Comparison of ENCODE assay signal across 8 mouse cellular contexts in genomic region chr4:59804754-59805153, GRCm38 (mm10). TPM values are rescaled to one million over a fixed set of nuclear protein-coding genes. Genes with fewer than 3 reads are reported as not detected.
DNase-seq lines count a peak whose midpoint lies in the region; ATAC-seq and TF ChIP-seq lines count a peak whose summit lies in the region.

No protein-coding gene starts in this region.

- TF ChIP-seq CTCF in layer of hippocampus, adult 2 months (conservative IDR thresholded peaks at IDR 0.05), result no peak
- no peak for TF ChIP-seq CTCF in intestine, postnatal 0 days (IDR thresholded peaks at IDR 0.05; ENCODE audit: low read depth)

- H3K4me1 ChIP-seq in embryonic facial prominence, embryonic 14.5 days (ENCODE audit: control insufficient read depth, insufficient read depth, low read length), result peaks cover 12% of the 10 kb centered on the region; the same call in 1 of the 2 replicates
- H3K4me1 ChIP-seq in intestine, postnatal 0 days (replicated peaks; ENCODE audit: control insufficient read depth, insufficient read depth, low read length), result no peaks in the 10 kb centered on the region
- H3K4me1 ChIP-seq in neural tube, embryonic 12.5 days, result peaks cover 12% of the 10 kb centered on the region; the same call in 1 of the 2 replicates

- H3K9me3 ChIP-seq in embryonic facial prominence, embryonic 14.5 days (ENCODE audit: control insufficient read depth, low read length), result no peaks in the 10 kb centered on the region
- H3K9me3 ChIP-seq in intestine, postnatal 0 days (ENCODE audit: control insufficient read depth), result no peaks in the 10 kb centered on the region
- no peaks in the 10 kb centered on the region for H3K9me3 ChIP-seq in neural tube, embryonic 12.5 days

- H3K36me3 ChIP-seq in embryonic facial prominence, embryonic 14.5 days (ENCODE audit: control insufficient read depth, insufficient read depth, low read length), result no peaks in the 10 kb centered on the region
- no peaks in the 10 kb centered on the region for H3K36me3 ChIP-seq in intestine, postnatal 0 days (ENCODE audit: control insufficient read depth, insufficient read depth)
- H3K36me3 ChIP-seq in neural tube, embryonic 12.5 days, result no peaks in the 10 kb centered on the region

- 79% methylated on average over 1 of the region's 1 CpGs for WGBS in embryonic facial prominence, embryonic 14.5 days
- WGBS in intestine, postnatal 0 days, result 86% methylated on average over 1 of the region's 1 CpGs
- 63% methylated on average over 1 of the region's 1 CpGs for WGBS in neural tube, embryonic 12.5 days

- peak overlapping the region; percentile 96 for H3K27ac ChIP-seq in layer of hippocampus, adult 2 months
- H3K27ac ChIP-seq in embryonic facial prominence, embryonic 14.5 days (replicated peaks; ENCODE audit: low read depth, low read length), result peak overlapping the region; percentile 75; the same call in 1 of the 2 replicates
- H3K27ac ChIP-seq in intestine, postnatal 0 days (ENCODE audit: low read depth, low read length), result no peak overlapping the region
- no peak overlapping the region for H3K27ac ChIP-seq in neural tube, embryonic 12.5 days

- peak overlapping the region; percentile 83 for H3K9ac ChIP-seq in embryonic facial prominence, embryonic 14.5 days (ENCODE audit: low read depth, low read length)
- H3K9ac ChIP-seq in intestine, postnatal 0 days (ENCODE audit: low read depth, low read length), result no peak overlapping the region
- no peak overlapping the region for H3K9ac ChIP-seq in neural tube, embryonic 12.5 days

- ATAC-seq in embryonic facial prominence, embryonic 14.5 days (ENCODE audit: low read depth), result no peak
- no peak for ATAC-seq in intestine, postnatal 0 days
- no peak for ATAC-seq in neural tube, embryonic 12.5 days (ENCODE audit: low FRiP score, low read depth)

- peak overlapping the region; percentile 96 for H3K4me2 ChIP-seq in embryonic facial prominence, embryonic 14.5 days (ENCODE audit: low read depth, low read length)
- peak overlapping the region; percentile 97 for H3K4me2 ChIP-seq in intestine, postnatal 0 days (replicated peaks; ENCODE audit: low read depth)
- H3K4me2 ChIP-seq in neural tube, embryonic 12.5 days (replicated peaks), result peak overlapping the region; percentile 90

- H3K4me3 ChIP-seq in layer of hippocampus, adult 2 months, result peak overlapping the region; percentile 98; the same call in 1 of the 2 replicates
- H3K4me3 ChIP-seq in embryonic facial prominence, embryonic 14.5 days (ENCODE audit: low read depth, low read length), result peak overlapping the region; percentile 91
- H3K4me3 ChIP-seq in intestine, postnatal 0 days (ENCODE audit: low read depth, low read length), result peak overlapping the region; percentile 93; the same call in 1 of the 2 replicates
- no peak overlapping the region for H3K4me3 ChIP-seq in neural tube, embryonic 12.5 days

- DNase-seq in layer of hippocampus, adult 2 months (ENCODE audit: low spot score in 2 of 2), result no peak
- no peak for DNase-seq in layer of hippocampus, adult 9-11 months
- no peak for DNase-seq in embryonic facial prominence, embryonic 14.5 days (ENCODE audit: low spot score)
- no peak for DNase-seq in embryo, embryonic 10 days (ENCODE audit: low spot score)
- no peak for DNase-seq in thymus, postnatal 25 days
- DNase-seq in thymus, postnatal 0 days (ENCODE audit: low spot score), result no peak

- H3K27me3 ChIP-seq in embryonic facial prominence, embryonic 14.5 days (replicated peaks; ENCODE audit: control insufficient read depth, insufficient read depth, low read length), result no peaks in the 10 kb centered on the region
- H3K27me3 ChIP-seq in intestine, postnatal 0 days (replicated peaks; ENCODE audit: control insufficient read depth, insufficient read depth, low read length), result no peaks in the 10 kb centered on the region
- H3K27me3 ChIP-seq in neural tube, embryonic 12.5 days (replicated peaks), result no peaks in the 10 kb centered on the region

RNA-seq across cellular contexts. Expression of gene Snx30, which starts 0.9 kb away (rescaled TPM):
- total RNA-seq in layer of hippocampus, adult 2 months (2021), result 10 to 100 TPM; 40.3 to 44.6 TPM
- 14.1 and 15.1 TPM in 2 replicates for polyA plus RNA-seq in embryonic facial prominence, embryonic 14.5 days (2014; fragmentation: Nextera tagmentation; extraction: Ambion mirVana)
- polyA plus RNA-seq in intestine, postnatal 0 days (2015; fragmentation: Nextera tagmentation; extraction: Ambion mirVana), result 5.1 and 5.7 TPM in 2 replicates
- polyA plus RNA-seq in neural tube, embryonic 12.5 days (2016; fragmentation: Nextera tagmentation; extraction: Ambion mirVana), result 17.1 and 20.2 TPM in 2 replicates
- polyA plus RNA-seq in thymus, postnatal 0 days (2015; fragmentation: Nextera tagmentation; extraction: Ambion mirVana), result 14.5 and 16.8 TPM in 2 replicates

RNA-seq across cellular contexts. Expression of gene Inip, which starts 3.4 kb away (rescaled TPM):
- total RNA-seq in layer of hippocampus, adult 2 months (2021), result 10 to 100 TPM; 23.6 to 25.6 TPM
- polyA plus RNA-seq in embryonic facial prominence, embryonic 14.5 days (2014; fragmentation: Nextera tagmentation; extraction: Ambion mirVana), result 34.3 and 40.6 TPM in 2 replicates
- polyA plus RNA-seq in intestine, postnatal 0 days (2015; fragmentation: Nextera tagmentation; extraction: Ambion mirVana), result 16.7 and 17.0 TPM in 2 replicates
- polyA plus RNA-seq in neural tube, embryonic 12.5 days (2016; fragmentation: Nextera tagmentation; extraction: Ambion mirVana), result 82.4 and 87.2 TPM in 2 replicates
- 83.7 and 93.0 TPM in 2 replicates for polyA plus RNA-seq in thymus, postnatal 0 days (2015; fragmentation: Nextera tagmentation; extraction: Ambion mirVana)

Comparison
In these comparisons a context has a peak if more than half of its experiments do, and no peak if none do; other contexts are left out.
1. H3K27ac ChIP-seq: peak in layer of hippocampus, adult 2 months (single experiment) and embryonic facial prominence, embryonic 14.5 days (single experiment); none in intestine, postnatal 0 days (single experiment) and neural tube, embryonic 12.5 days (single experiment).
2. Peak in every context shown above with its lines, with median percentiles within 50 percentile points of each other: H3K4me2 ChIP-seq.